Mouse (Mus musculus): ENCODE measurements around the gene Tvp23a.

GRCm38 (mm10) chr16:10452445-10452896 is 5.3 kb upstream of the Tvp23a start:
- TF ChIP-seq CTCF (IDR thresholded peaks at IDR 0.05; ENCODE audit: low read depth) (no peak), EP300 (IDR thresholded peaks at IDR 0.05; ENCODE audit: low read depth) (no peak)
